Mouse (Mus musculus): ENCODE data around the gene Ptpn6. TPM values are rescaled to one million over a fixed set of nuclear protein-coding genes. Genes with fewer than 3 reads are reported as not detected.

The Ptpn6 gene
- 21.5 and 31.7 TPM in 2 replicates for polyA plus RNA-seq (2012; rRNA removed)

GRCm38 (mm10) chr6:124738511-124739023, at the start of gene Ptpn6:
Gene Ptpn6, minus strand, starts transcription at chr6:124738714.
- DNase-seq, result peak; percentile 96
- H3K36me3 ChIP-seq (ENCODE audit: control insufficient read depth, insufficient read depth, low read length), result no peaks in the 10 kb centered on the region
- H3K4me1 ChIP-seq (ENCODE audit: control insufficient read depth, insufficient read depth, low read length), result peaks cover 17% of the 10 kb centered on the region
- H3K27ac ChIP-seq (ENCODE audit: insufficient read depth, low read depth, low read length), result peak within 1 kb of the TSS; percentile 69
- WGBS, result 11% methylated on average over 15 of the region's 15 CpGs
- H3K27me3 ChIP-seq (replicated peaks; ENCODE audit: control insufficient read depth, insufficient read depth, low read length), result no peaks in the 10 kb centered on the region
- H3K4me3 ChIP-seq (ENCODE audit: insufficient read depth, low read depth, low read length), result peak within 1 kb of the TSS; percentile 49
- TF ChIP-seq CTCF (conservative IDR thresholded peaks at IDR 0.05; ENCODE audit: insufficient read depth, insufficient read length, low read depth, low read length) (0 out of 2 replicates have a peak, but pooled peaks have one; percentile 13), POLR2A (IDR thresholded peaks at IDR 0.05; ENCODE audit: low read depth, low read length) (peak; percentile 12)

- no peak overlapping the region for H3K27ac ChIP-seq (ENCODE audit: insufficient read depth, low read depth, low read length)
- H3K27me3 ChIP-seq (replicated peaks; ENCODE audit: control insufficient read depth, insufficient read depth, low read length), result no peaks in the 10 kb centered on the region
- no peaks in the 10 kb centered on the region for H3K36me3 ChIP-seq (ENCODE audit: control insufficient read depth, insufficient read depth, low read length)
- no peak for DNase-seq
- TF ChIP-seq POLR2A (IDR thresholded peaks at IDR 0.05; ENCODE audit: low read depth, low read length) (no peak), CTCF (conservative IDR thresholded peaks at IDR 0.05; ENCODE audit: insufficient read depth, insufficient read length, low read depth, low read length) (no peak)
- no peak overlapping the region for H3K4me3 ChIP-seq (ENCODE audit: insufficient read depth, low read depth, low read length)
- 72% methylated on average over 10 of the region's 10 CpGs for WGBS
- peaks cover 7% of the 10 kb centered on the region for H3K4me1 ChIP-seq (ENCODE audit: control insufficient read depth, insufficient read depth, low read length)
Observed at GRCm38 (mm10) chr6:124787722-124788121, 49.2 kb upstream of the Ptpn6 start.

- WGBS, result 36% methylated on average over 8 of the region's 8 CpGs
- DNase-seq, result peak; percentile 81
- Histone ChIP-seq H3K4me3 (ENCODE audit: insufficient read depth, low read depth, low read length) (no peak overlapping the region), H3K27ac (ENCODE audit: insufficient read depth, low read depth, low read length) (peak overlapping the region; percentile 16; the same call in 1 of the 2 replicates), H3K4me1 (ENCODE audit: control insufficient read depth, insufficient read depth, low read length) (peaks cover 2% of the 10 kb centered on the region; the same call in 1 of the 2 replicates), H3K36me3 (ENCODE audit: control insufficient read depth, insufficient read depth, low read length) (no peaks in the 10 kb centered on the region), H3K27me3 (replicated peaks; ENCODE audit: control insufficient read depth, insufficient read depth, low read length) (no peaks in the 10 kb centered on the region)
- TF ChIP-seq CTCF (conservative IDR thresholded peaks at IDR 0.05; ENCODE audit: insufficient read depth, insufficient read length, low read depth, low read length), result 0 out of 2 replicates have a peak, but pooled peaks have one; percentile 4
- TF ChIP-seq POLR2A (IDR thresholded peaks at IDR 0.05; ENCODE audit: low read depth, low read length), result no peak
Observed at GRCm38 (mm10) chr6:124786756-124787420, 48.4 kb upstream of the Ptpn6 start.

- Histone ChIP-seq H3K27me3 (replicated peaks; ENCODE audit: control insufficient read depth, insufficient read depth, low read length) (no peaks in the 10 kb centered on the region), H3K36me3 (ENCODE audit: control insufficient read depth, insufficient read depth, low read length) (no peaks in the 10 kb centered on the region), H3K27ac (ENCODE audit: insufficient read depth, low read depth, low read length) (no peak overlapping the region), H3K4me1 (ENCODE audit: control insufficient read depth, insufficient read depth, low read length) (peaks cover 2% of the 10 kb centered on the region; the same call in 1 of the 2 replicates), H3K4me3 (ENCODE audit: insufficient read depth, low read depth, low read length) (no peak overlapping the region)
- TF ChIP-seq POLR2A (IDR thresholded peaks at IDR 0.05; ENCODE audit: low read depth, low read length) (no peak), CTCF (conservative IDR thresholded peaks at IDR 0.05; ENCODE audit: insufficient read depth, insufficient read length, low read depth, low read length) (no peak)
- WGBS, result 25% methylated on average over 6 of the region's 6 CpGs
- DNase-seq, result peak; percentile 64
Observed at GRCm38 (mm10) chr6:124782436-124782835, 43.9 kb upstream of the Ptpn6 start.

- TF ChIP-seq POLR2A (IDR thresholded peaks at IDR 0.05; ENCODE audit: low read depth, low read length), result no peak
- no peak for TF ChIP-seq CTCF (conservative IDR thresholded peaks at IDR 0.05; ENCODE audit: insufficient read depth, insufficient read length, low read depth, low read length)
- H3K27ac ChIP-seq (ENCODE audit: insufficient read depth, low read depth, low read length), result no peak overlapping the region
- no peaks in the 10 kb centered on the region for H3K27me3 ChIP-seq (replicated peaks; ENCODE audit: control insufficient read depth, insufficient read depth, low read length)
- 88% methylated on average over 7 of the region's 7 CpGs for WGBS
- H3K4me1 ChIP-seq (ENCODE audit: control insufficient read depth, insufficient read depth, low read length), result no peaks in the 10 kb centered on the region; the same call in 1 of the 2 replicates
- no peaks in the 10 kb centered on the region for H3K36me3 ChIP-seq (ENCODE audit: control insufficient read depth, insufficient read depth, low read length)
- H3K4me3 ChIP-seq (ENCODE audit: insufficient read depth, low read depth, low read length), result no peak overlapping the region
- no peak for DNase-seq
Observed at GRCm38 (mm10) chr6:124780917-124781316, 42.4 kb upstream of the Ptpn6 start.

GRCm38 (mm10) chr6:124779984-124780416, 41.5 kb upstream of the Ptpn6 start:
- no peak for TF ChIP-seq CTCF (conservative IDR thresholded peaks at IDR 0.05; ENCODE audit: insufficient read depth, insufficient read length, low read depth, low read length)
- no peaks in the 10 kb centered on the region for H3K36me3 ChIP-seq (ENCODE audit: control insufficient read depth, insufficient read depth, low read length)
- no peak overlapping the region for H3K27ac ChIP-seq (ENCODE audit: insufficient read depth, low read depth, low read length)
- H3K27me3 ChIP-seq (replicated peaks; ENCODE audit: control insufficient read depth, insufficient read depth, low read length), result no peaks in the 10 kb centered on the region
- peak overlapping the region; percentile 54 for H3K4me3 ChIP-seq (ENCODE audit: insufficient read depth, low read depth, low read length)
- no peak for DNase-seq
- no peaks in the 10 kb centered on the region; the same call in 1 of the 2 replicates for H3K4me1 ChIP-seq (ENCODE audit: control insufficient read depth, insufficient read depth, low read length)
- 11% methylated on average over 10 of the region's 10 CpGs for WGBS

- Histone ChIP-seq H3K27me3 (replicated peaks; ENCODE audit: control insufficient read depth, insufficient read depth, low read length) (no peaks in the 10 kb centered on the region), H3K27ac (ENCODE audit: insufficient read depth, low read depth, low read length) (no peak within 1 kb of the TSS), H3K36me3 (ENCODE audit: control insufficient read depth, insufficient read depth, low read length) (no peaks in the 10 kb centered on the region), H3K4me3 (ENCODE audit: insufficient read depth, low read depth, low read length) (peak within 1 kb of the TSS; percentile 54), H3K4me1 (ENCODE audit: control insufficient read depth, insufficient read depth, low read length) (no peaks in the 10 kb centered on the region; the same call in 1 of the 2 replicates)
- WGBS, result 3% methylated on average over 23 of the region's 23 CpGs
- TF ChIP-seq CTCF (conservative IDR thresholded peaks at IDR 0.05; ENCODE audit: insufficient read depth, insufficient read length, low read depth, low read length) (no peak), POLR2A (IDR thresholded peaks at IDR 0.05; ENCODE audit: low read depth, low read length) (no peak)
- peak; percentile 68 for DNase-seq
Observed at GRCm38 (mm10) chr6:124779222-124779983, 40.9 kb upstream of the Ptpn6 start, which contains the start of gene Lrrc23. Gene Lrrc23, minus strand, starts transcription at chr6:124779727.

Measured in kidney, adult 2 months (tissue).